Mouse (Mus musculus) frontal cortex, postnatal 10 days (tissue): ENCODE results near the gene 2310034G01Rik.
A peak's percentile ranks its signal among the peaks of the same experiment; 100 is the strongest.

ENCODE experiments used
- DNase-seq, 2 experiments: peaks; one replicate each; pipeline ENCODE4 v3.0.0; 2022; ENCODE audit warnings: low spot score in 2 of 2, mixed read lengths in 1 of 2

Gene 2310034G01Rik

GRCm38 (mm10) chr19:46350168-46350932 lies at the start of gene 2310034G01Rik:
Gene 2310034G01Rik (minus strand): TSS chr19:46350302.
- DNase-seq = no peak

- no peak for DNase-seq
Observed at GRCm38 (mm10) chr19:46399886-46400285, 49.8 kb upstream of the 2310034G01Rik start.

GRCm38 (mm10) chr19:46399372-46399771 lies 49.3 kb upstream of the 2310034G01Rik start:
- DNase-seq = no peak

GRCm38 (mm10) chr19:46398401-46398800 lies 48.3 kb upstream of the 2310034G01Rik start:
- DNase-seq = no peak

- DNase-seq = no peak
Observed at GRCm38 (mm10) chr19:46397436-46398001, 47.4 kb upstream of the 2310034G01Rik start.

GRCm38 (mm10) chr19:46396686-46397435 lies 46.8 kb upstream of the 2310034G01Rik start, which contains the start of gene Sufu:
Gene Sufu (plus strand): TSS chr19:46396896.
- peak; percentile 97 to 98 for DNase-seq

- DNase-seq = no peak
Observed at GRCm38 (mm10) chr19:46396109-46396508, 46.0 kb upstream of the 2310034G01Rik start.

- peak; percentile 94 to 96 for DNase-seq
Observed at GRCm38 (mm10) chr19:46395109-46396009, 45.3 kb upstream of the 2310034G01Rik start, which contains the start of gene Actr1a. Gene Actr1a (minus strand): TSS chr19:46395748.

GRCm38 (mm10) chr19:46394712-46395108 lies 44.6 kb upstream of the 2310034G01Rik start:
- no peak for DNase-seq

GRCm38 (mm10) chr19:46392018-46392417 lies 41.9 kb upstream of the 2310034G01Rik start:
- DNase-seq = no peak

GRCm38 (mm10) chr19:46389872-46390271 lies 39.8 kb upstream of the 2310034G01Rik start:
- DNase-seq = no peak

GRCm38 (mm10) chr19:46382275-46382674 lies 32.2 kb upstream of the 2310034G01Rik start:
- DNase-seq = no peak

GRCm38 (mm10) chr19:46375891-46376290 lies 25.8 kb upstream of the 2310034G01Rik start:
- no peak for DNase-seq

- peak in 1 of 2 experiments; percentile 31 for DNase-seq
Observed at GRCm38 (mm10) chr19:46375489-46375888, 25.4 kb upstream of the 2310034G01Rik start.

- no peak for DNase-seq
Observed at GRCm38 (mm10) chr19:46374477-46375088, 24.5 kb upstream of the 2310034G01Rik start.

- DNase-seq = peak in 1 of 2 experiments; percentile 52
Observed at GRCm38 (mm10) chr19:46369204-46369603, 19.1 kb upstream of the 2310034G01Rik start.

- DNase-seq = no peak
Observed at GRCm38 (mm10) chr19:46367798-46368590, 17.9 kb upstream of the 2310034G01Rik start.

GRCm38 (mm10) chr19:46363294-46364009 lies 13.3 kb upstream of the 2310034G01Rik start:
- no peak for DNase-seq

- DNase-seq = no peak
Observed at GRCm38 (mm10) chr19:46362104-46362503, 12.0 kb upstream of the 2310034G01Rik start.
